Mouse (Mus musculus) cortical plate, adult 2 months (tissue): ENCODE results near the gene Sp8.

Source experiments
- CTCF ChIP-seq: fragments of 200-500 bp; IDR thresholded peaks from 2 replicates; pipeline ENCODE4 v1.5.1; 2011; ENCODE audit warnings: mild to moderate bottlenecking, control low read depth, low read length; ENCODE audit not compliant: insufficient read depth; ENCODE audit errors: extremely low read depth
- POLR2A ChIP-seq: fragments of 200-500 bp; IDR thresholded peaks from 2 replicates; pipeline ENCODE4 v1.6.1; 2011; ENCODE audit warnings: mild to moderate bottlenecking, low read length, control low read depth; ENCODE audit not compliant: insufficient read depth; ENCODE audit errors: extremely low read depth

GRCm38 (mm10) chr12:118856151-118856550 lies 10.0 kb downstream of the Sp8 start:
- no peak for TF ChIP-seq CTCF
- no peak for TF ChIP-seq POLR2A
